Mouse (Mus musculus) embryonic facial prominence, embryonic 11.5 days (tissue): ENCODE measurements at regions not wholly inside any gene's neighbourhood (a gene's known extent, or its start where the extent isn't known, plus 50 kb on each side); places are given as distances from the start of the nearest gene placed in this dataset.

Experiments
- ATAC-seq: fragments of 200-750 bp; cut with Nextera tagmentation; replicated peaks from 2 replicates; pipeline ENCODE4 v1.8.0; 2017; ENCODE audit warnings: low read depth; ENCODE audit not compliant: insufficient number of reproducible peaks, low FRiP score, low TSS enrichment
- DNase-seq: peaks from one replicate; pipeline ENCODE4 v3.0.0-alpha.2; 2015; ENCODE audit warnings: low spot score
- H3K27ac ChIP-seq: fragments of 300-500 bp; sonication (generic); replicated peaks from 2 replicates; pipeline ENCODE4 v1.5.1; 2014; ENCODE audit warnings: mild to moderate bottlenecking, low read depth, low read length, control low read depth
- H3K27me3 ChIP-seq: fragments of 300-500 bp; sonication (generic); 2 replicates; pipeline ENCODE4 v1.6.1; 2014; ENCODE audit warnings: mild to moderate bottlenecking, low read length, moderate library complexity, mixed read lengths; ENCODE audit not compliant: control insufficient read depth, insufficient read depth
- H3K36me3 ChIP-seq: fragments of 300-500 bp; sonication (generic); replicated peaks from 2 replicates; pipeline ENCODE4 v1.6.1; 2014; ENCODE audit warnings: low read depth, mild to moderate bottlenecking, low read length, moderate library complexity, mixed read lengths; ENCODE audit not compliant: control insufficient read depth, insufficient read depth
- H3K4me1 ChIP-seq: fragments of 300-500 bp; sonication (generic); 2 replicates; pipeline ENCODE4 v1.6.1; 2014; ENCODE audit warnings: low read length, mixed read lengths; ENCODE audit not compliant: control insufficient read depth, insufficient read depth
- H3K4me2 ChIP-seq: fragments of 300-500 bp; sonication (generic); 2 replicates; pipeline ENCODE4 v1.6.1; 2014; ENCODE audit warnings: low read depth, mild to moderate bottlenecking, control low read depth, low read length, moderate library complexity
- H3K4me3 ChIP-seq: fragments of 300-500 bp; sonication (generic); 2 replicates; pipeline ENCODE4 v1.5.1; 2014; ENCODE audit warnings: low read depth, low read length, control low read depth
- H3K9ac ChIP-seq: fragments of 300-500 bp; sonication (generic); replicated peaks from 2 replicates; pipeline ENCODE4 v1.6.1; 2014; ENCODE audit warnings: mild to moderate bottlenecking, control low read depth, low read length
- H3K9me3 ChIP-seq: fragments of 300-500 bp; sonication (generic); replicated peaks from 2 replicates; pipeline ENCODE4 v1.6.1; 2016; ENCODE audit warnings: mild to moderate bottlenecking, low read length, inconsistent platforms, mixed read lengths; ENCODE audit not compliant: control insufficient read depth
- WGBS: fragments of 180-500 bp; shearing (Covaris S2); extraction: QIAGEN DNeasy Blood & Tissue Kit; methylation state at CpG from one replicate; pipeline ENCODE4 v1.1.7; 2014; 5-methylcytosine and 5-hydroxymethylcytosine counted together

- no peaks in the 10 kb centered on the region for H3K36me3 ChIP-seq
- no peak overlapping the region; the same call in 1 of the 2 replicates for H3K9ac ChIP-seq
Measured at GRCm38 (mm10) chr13:91371596-91371987, 88.5 kb upstream of the Ssbp2 start.

GRCm38 (mm10) chr13:91372130-91372875, 87.8 kb upstream of the Ssbp2 start:
- no peak overlapping the region for H3K4me3 ChIP-seq
- H3K27me3 ChIP-seq: no peaks in the 10 kb centered on the region
- DNase-seq (no peak), ATAC-seq (no peak)
- no peaks in the 10 kb centered on the region for H3K36me3 ChIP-seq
- no peak overlapping the region for H3K9ac ChIP-seq
- H3K4me2 ChIP-seq: no peak overlapping the region
- H3K9me3 ChIP-seq: no peaks in the 10 kb centered on the region
- 67% methylated on average over 11 of the region's 11 CpGs for WGBS
- peak overlapping the region; percentile 99 for H3K27ac ChIP-seq
- H3K4me1 ChIP-seq: peaks cover 10% of the 10 kb centered on the region

More at GRCm38 (mm10) chr13:91371596-91371987, 88.5 kb upstream of the Ssbp2 start:
- no peak for DNase-seq
- ATAC-seq: 0 out of 2 replicates have a peak, but pooled peaks have one; percentile 1
- no peaks in the 10 kb centered on the region for H3K9me3 ChIP-seq
- no peak overlapping the region for H3K4me3 ChIP-seq
- H3K27ac ChIP-seq: peak overlapping the region; percentile 99
- H3K4me2 ChIP-seq: peak overlapping the region; percentile 14
- peaks cover 10% of the 10 kb centered on the region for H3K4me1 ChIP-seq
- WGBS: 23% methylated on average over 2 of the region's 2 CpGs
- no peaks in the 10 kb centered on the region for H3K27me3 ChIP-seq

GRCm38 (mm10) chr13:91374141-91374540, 85.9 kb upstream of the Ssbp2 start:
- no peaks in the 10 kb centered on the region for H3K27me3 ChIP-seq
- peaks cover 10% of the 10 kb centered on the region for H3K4me1 ChIP-seq
- no peaks in the 10 kb centered on the region for H3K9me3 ChIP-seq
- H3K27ac ChIP-seq: peak overlapping the region; percentile 22; the same call in 1 of the 2 replicates
- WGBS: 13% methylated on average over 3 of the region's 3 CpGs
- DNase-seq (peak; percentile 75), ATAC-seq (no peak)
- no peak overlapping the region for H3K4me2 ChIP-seq
- no peak overlapping the region for H3K9ac ChIP-seq
- H3K4me3 ChIP-seq: no peak overlapping the region
- no peaks in the 10 kb centered on the region for H3K36me3 ChIP-seq

GRCm38 (mm10) chr13:91376556-91376955, 83.5 kb upstream of the Ssbp2 start:
- no peak overlapping the region for H3K9ac ChIP-seq
- H3K4me2 ChIP-seq: no peak overlapping the region
- no peak overlapping the region for H3K27ac ChIP-seq
- 84% methylated on average over 3 of the region's 3 CpGs for WGBS
- no peaks in the 10 kb centered on the region for H3K36me3 ChIP-seq
- peaks cover 5% of the 10 kb centered on the region for H3K4me1 ChIP-seq
- no peaks in the 10 kb centered on the region for H3K27me3 ChIP-seq
- no peak overlapping the region for H3K4me3 ChIP-seq
- DNase-seq (no peak), ATAC-seq (no peak)
- H3K9me3 ChIP-seq: no peaks in the 10 kb centered on the region

GRCm38 (mm10) chr13:91377428-91377827, 82.7 kb upstream of the Ssbp2 start:
- H3K9me3 ChIP-seq: no peaks in the 10 kb centered on the region
- ATAC-seq: no peak
- H3K9ac ChIP-seq: no peak overlapping the region
- no peak for DNase-seq
- no peak overlapping the region for H3K4me3 ChIP-seq
- H3K27ac ChIP-seq: no peak overlapping the region
- H3K36me3 ChIP-seq: no peaks in the 10 kb centered on the region
- no peak overlapping the region for H3K4me2 ChIP-seq
- H3K4me1 ChIP-seq: 0 out of 2 replicates have a peak, but pooled peaks cover 3% of the 10 kb centered on the region
- H3K27me3 ChIP-seq: no peaks in the 10 kb centered on the region
- WGBS: 94% methylated on average over 7 of the region's 7 CpGs

GRCm38 (mm10) chr13:91377972-91378371, 82.1 kb upstream of the Ssbp2 start:
- no peak overlapping the region for H3K27ac ChIP-seq
- DNase-seq: no peak
- WGBS: 93% methylated on average over 9 of the region's 9 CpGs
- no peak overlapping the region for H3K4me3 ChIP-seq
- H3K4me1 ChIP-seq: 0 out of 2 replicates have a peak, but pooled peaks cover 3% of the 10 kb centered on the region
- H3K4me2 ChIP-seq: no peak overlapping the region
- no peaks in the 10 kb centered on the region for H3K9me3 ChIP-seq
- no peaks in the 10 kb centered on the region for H3K36me3 ChIP-seq
- no peak overlapping the region for H3K9ac ChIP-seq
- no peaks in the 10 kb centered on the region for H3K27me3 ChIP-seq
- no peak for ATAC-seq

- WGBS: 75% methylated on average over 4 of the region's 4 CpGs
- no peaks in the 10 kb centered on the region for H3K27me3 ChIP-seq
- no peak overlapping the region for H3K4me3 ChIP-seq
- no peaks in the 10 kb centered on the region for H3K36me3 ChIP-seq
- H3K4me1 ChIP-seq: no peaks in the 10 kb centered on the region
- no peak overlapping the region for H3K4me2 ChIP-seq
- no peak overlapping the region for H3K27ac ChIP-seq
- H3K9me3 ChIP-seq: no peaks in the 10 kb centered on the region
- no peak for DNase-seq
- no peak for ATAC-seq
- H3K9ac ChIP-seq: no peak overlapping the region
Measured at GRCm38 (mm10) chr13:91385393-91385792, 74.7 kb upstream of the Ssbp2 start.

- Histone ChIP-seq H3K9me3 (no peaks in the 10 kb centered on the region), H3K4me2 (no peak overlapping the region), H3K36me3 (no peaks in the 10 kb centered on the region), H3K4me3 (no peak overlapping the region), H3K4me1 (no peaks in the 10 kb centered on the region), H3K9ac (no peak overlapping the region), H3K27me3 (no peaks in the 10 kb centered on the region), H3K27ac (no peak overlapping the region)
- ATAC-seq (no peak), DNase-seq (no peak)
- 56% methylated on average over 10 of the region's 10 CpGs for WGBS
Measured at GRCm38 (mm10) chr13:91387913-91388312, 72.2 kb upstream of the Ssbp2 start.
